Mouse (Mus musculus) adrenal gland, adult (tissue): Measurements from ENCODE around the gene Fjx1.

Experiments used
- DNase-seq, 2 experiments: peaks; one replicate each; pipeline ENCODE4 v3.0.0; 2022 to 2023; ENCODE audit warnings: low spot score in 1 of 2; ENCODE audit not compliant: inconsistent age in 2 of 2

Fjx1 gene

GRCm38 (mm10) chr2:102426434-102426833 is 25.9 kb downstream of the Fjx1 start:
- DNase-seq, result no peak

DNA sequence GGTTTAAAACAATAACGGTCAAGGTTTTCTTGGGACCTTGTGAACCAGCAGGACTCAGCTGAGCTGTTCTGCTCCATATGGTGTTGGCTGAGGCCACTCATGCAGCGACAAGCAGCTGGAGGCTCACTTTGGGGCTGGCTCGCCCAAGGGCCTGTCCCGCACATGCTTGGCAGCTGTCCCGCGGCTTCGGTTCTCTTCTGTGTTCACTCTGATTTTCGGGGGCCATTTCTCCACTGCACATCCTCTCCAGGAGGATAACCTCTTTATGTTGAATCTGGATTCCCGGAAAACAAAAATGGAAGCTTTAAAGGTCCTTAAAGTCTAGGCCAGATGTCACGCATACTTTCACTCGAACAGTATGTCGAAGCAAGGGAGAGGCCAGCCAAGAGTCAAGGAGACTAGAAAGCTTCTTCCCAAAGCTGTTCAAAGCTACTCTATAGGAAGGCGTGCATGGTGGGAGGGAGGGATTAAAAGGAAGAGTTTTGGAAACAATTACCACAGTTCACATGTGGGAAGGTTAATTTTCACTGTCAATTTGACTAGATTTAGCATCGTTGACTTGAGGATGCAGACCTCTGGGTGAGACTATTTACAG is 36.1 kb downstream of the Fjx1 start:
- no peak for DNase-seq

DNA sequence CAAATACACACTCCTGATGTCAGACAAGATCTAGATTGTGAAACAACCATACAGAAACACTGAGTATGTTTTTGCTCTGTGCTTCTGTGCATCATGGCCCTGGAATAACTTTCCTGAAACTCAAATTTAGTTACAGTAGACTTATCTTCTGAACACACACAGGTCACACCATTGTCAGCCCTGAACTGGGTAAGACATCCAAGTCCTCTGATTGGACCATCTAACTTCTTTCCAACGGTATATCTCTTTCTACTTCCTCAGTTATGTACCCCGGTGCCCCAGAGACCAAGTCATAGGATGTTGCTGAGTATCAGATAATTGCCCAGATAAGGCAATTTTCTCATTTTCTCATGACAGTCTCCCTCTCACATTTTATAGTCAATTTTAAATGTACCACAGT is 39.6 kb downstream of the Fjx1 start:
- no peak for DNase-seq

- no peak for DNase-seq
Observed at GRCm38 (mm10) chr2:102410615-102411014, 41.7 kb downstream of the Fjx1 start.

DNA sequence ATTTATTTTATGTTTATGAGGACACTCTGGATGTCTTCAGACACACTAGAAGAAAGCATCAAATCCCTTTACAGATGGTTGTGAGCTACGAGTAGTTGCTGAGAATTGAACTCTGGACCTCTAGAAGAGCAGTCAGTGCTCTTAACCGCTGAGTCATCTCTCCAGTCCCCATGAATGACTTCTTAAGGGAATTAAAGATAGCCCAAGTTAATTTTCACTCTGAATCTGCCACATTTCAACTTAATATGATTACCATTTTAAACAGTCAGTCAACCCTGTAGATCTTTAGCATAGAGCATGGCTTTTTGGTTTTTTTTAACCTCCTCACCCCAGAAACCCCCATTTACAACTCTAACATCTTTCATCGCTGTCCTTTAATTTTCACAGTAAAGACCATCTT is 42.6 kb downstream of the Fjx1 start:
- DNase-seq, result no peak

DNA sequence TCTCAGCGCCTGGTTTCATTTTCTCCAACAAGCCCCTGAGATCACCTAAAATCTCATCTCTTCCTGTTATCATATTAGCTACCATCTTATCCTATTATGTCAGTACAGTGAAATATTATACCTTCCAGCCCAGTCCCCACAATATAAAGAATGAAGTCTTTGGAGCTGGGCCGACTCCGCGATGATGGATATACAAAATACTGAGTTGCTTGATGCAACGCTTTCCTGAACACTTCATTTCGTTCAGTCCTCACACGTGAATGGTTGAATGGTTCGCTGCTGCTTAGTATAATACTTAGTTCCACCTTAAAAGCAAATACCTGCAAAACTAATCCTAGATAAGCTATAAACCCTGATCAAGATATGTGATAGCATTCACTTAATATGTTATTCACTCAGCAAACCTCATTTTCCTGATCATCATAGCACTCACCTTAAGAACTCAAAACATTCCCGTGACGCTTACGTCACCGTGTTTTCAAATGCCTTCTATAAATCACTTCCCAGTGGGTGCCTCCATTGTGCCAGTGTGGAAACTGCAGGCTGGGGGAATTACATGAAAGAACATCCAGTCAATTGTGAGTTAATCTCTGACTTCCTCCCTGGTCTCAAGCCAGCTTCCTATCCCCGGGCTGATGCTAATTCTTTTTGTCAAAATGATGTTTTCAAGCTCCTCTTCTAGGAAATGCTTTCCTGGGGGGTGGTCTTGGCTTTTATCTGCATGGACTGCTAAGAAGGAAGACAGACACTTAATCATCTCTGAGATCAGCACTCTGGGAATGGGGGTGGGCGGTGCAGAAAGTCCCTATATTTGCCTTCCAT is 44.7 kb downstream of the Fjx1 start, which contains the start of gene Trim44:
Gene Trim44 (minus strand): TSS at position 466 of the 822 bp plus-strand sequence.
- DNase-seq, result no peak

DNA sequence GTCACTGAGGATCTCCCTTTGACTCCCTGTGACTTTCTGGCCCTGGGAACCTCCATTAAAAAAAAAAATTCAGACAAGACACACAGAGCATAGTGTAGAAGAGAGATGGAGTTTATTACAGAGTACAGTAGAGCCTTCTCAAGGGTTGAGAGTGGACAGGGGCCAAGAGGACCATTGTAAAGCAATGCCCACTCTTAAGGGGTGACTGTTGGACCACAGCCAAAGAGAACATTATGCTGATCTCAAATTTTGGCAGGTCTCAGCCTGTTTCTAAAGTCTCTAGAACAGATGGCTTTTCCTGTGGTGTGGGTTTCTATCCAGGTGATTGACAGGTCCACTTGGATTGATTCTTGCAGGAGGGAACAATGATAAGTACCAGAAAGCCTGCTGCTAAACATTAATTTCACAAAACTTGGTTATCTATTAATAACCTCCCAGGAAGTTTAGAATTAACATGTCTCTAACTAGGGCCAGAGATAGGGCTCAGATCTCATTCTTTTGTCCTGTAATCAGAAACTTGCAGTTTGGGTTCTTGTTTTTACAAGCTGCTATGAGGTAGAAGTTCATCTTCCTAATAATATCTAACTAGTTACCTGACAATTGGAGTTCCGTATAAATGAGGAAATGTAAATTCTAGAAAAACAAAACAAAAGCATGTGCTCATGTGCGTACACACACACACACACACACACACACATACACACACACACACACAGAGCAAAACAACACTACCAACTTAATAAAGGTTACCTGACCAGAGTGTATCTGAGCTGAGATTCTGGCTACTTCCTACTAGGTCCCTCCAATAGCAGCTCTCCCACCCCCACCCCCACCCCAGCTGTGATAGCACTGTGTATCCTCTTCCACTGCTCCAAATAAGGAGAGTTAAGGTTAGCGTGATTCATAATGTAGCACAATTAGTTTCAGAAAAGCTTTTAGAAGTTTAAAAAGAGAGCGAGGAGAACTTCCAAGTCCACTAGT is 45.7 kb downstream of the Fjx1 start:
- DNase-seq, result no peak

GRCm38 (mm10) chr2:102403982-102404381 is 48.3 kb downstream of the Fjx1 start:
- no peak for DNase-seq

GRCm38 (mm10) chr2:102403306-102403705 is 49.0 kb downstream of the Fjx1 start:
- no peak for DNase-seq

- DNase-seq, result no peak
Observed at GRCm38 (mm10) chr2:102401352-102401692, 51.0 kb downstream of the Fjx1 start.

- DNase-seq, result peak; percentile 93 to 97
Observed at GRCm38 (mm10) chr2:102400605-102401351, 51.5 kb downstream of the Fjx1 start.

- DNase-seq, result peak; percentile 17 to 46
Observed at GRCm38 (mm10) chr2:102399864-102400604, 52.3 kb downstream of the Fjx1 start.
